Mouse (Mus musculus) common myeloid progenitor, adult 5-6 weeks (primary cell): ENCODE data around the gene Man1c1. TPM values are rescaled to one million over a fixed set of nuclear protein-coding genes. Genes with fewer than 3 reads are reported as not detected.
A peak's percentile ranks its signal among the peaks of the same experiment; 100 is the strongest.

Experiments used
- ATAC-seq: replicated peaks from 2 replicates; pipeline ENCODE4 v1.8.0; 2016; ENCODE audit warnings: low read depth, mild to moderate bottlenecking, moderate TSS enrichment, inconsistent platforms; ENCODE audit not compliant: poor library complexity, severe bottlenecking
- total RNA-seq: library from RNA; stranded (forward); fragments of 200-1000, 187-1606 nt; gene quantifications from 2 replicates; pipeline ENCODE4 v1.2.3, GENCODE M21; 2017

Man1c1 gene
- total RNA-seq, 1 experiment from 2014 or later, result 1.2 TPM

- no peak for ATAC-seq
These were observed 21.8 kb upstream of the Man1c1 start for GRCm38 (mm10) chr4:134725735-134726345.

- no peak for ATAC-seq
These were observed 20.9 kb upstream of the Man1c1 start for GRCm38 (mm10) chr4:134724974-134725373.

GRCm38 (mm10) chr4:134723251-134723650, 19.2 kb upstream of the Man1c1 start:
- no peak for ATAC-seq

- ATAC-seq, result no peak
These were observed 17.0 kb upstream of the Man1c1 start for GRCm38 (mm10) chr4:134721076-134721475.

GRCm38 (mm10) chr4:134720371-134720770, 16.3 kb upstream of the Man1c1 start:
- ATAC-seq, result no peak

GRCm38 (mm10) chr4:134719489-134719888, 15.4 kb upstream of the Man1c1 start:
- no peak; the same call in 1 of the 2 replicates for ATAC-seq

- peak; percentile 89 for ATAC-seq
These were observed 9.8 kb upstream of the Man1c1 start for GRCm38 (mm10) chr4:134713937-134714336.

GRCm38 (mm10) chr4:134705311-134705710, 1.2 kb upstream of the Man1c1 start:
- no peak for ATAC-seq

- ATAC-seq, result peak; percentile 14
These were observed 500 bp upstream of the Man1c1 start for GRCm38 (mm10) chr4:134704590-134704989.

GRCm38 (mm10) chr4:134702981-134703834, 882 bp downstream of the Man1c1 start:
- no peak for ATAC-seq

GRCm38 (mm10) chr4:134701934-134702333, 2.2 kb downstream of the Man1c1 start:
- ATAC-seq, result peak; percentile 51

GRCm38 (mm10) chr4:134700911-134701310, 3.2 kb downstream of the Man1c1 start:
- ATAC-seq, result no peak

GRCm38 (mm10) chr4:134693202-134693940, 10.7 kb downstream of the Man1c1 start:
- ATAC-seq, result no peak

- ATAC-seq, result no peak
These were observed 11.7 kb downstream of the Man1c1 start for GRCm38 (mm10) chr4:134692388-134692787.

- no peak for ATAC-seq
These were observed 17.9 kb downstream of the Man1c1 start for GRCm38 (mm10) chr4:134686022-134686661.

- no peak for ATAC-seq
These were observed 19.3 kb downstream of the Man1c1 start for GRCm38 (mm10) chr4:134684637-134685338.

GRCm38 (mm10) chr4:134683892-134684291, 20.2 kb downstream of the Man1c1 start:
- no peak for ATAC-seq

GRCm38 (mm10) chr4:134683008-134683407, 21.1 kb downstream of the Man1c1 start:
- peak; percentile 77 for ATAC-seq

GRCm38 (mm10) chr4:134682423-134682822, 21.7 kb downstream of the Man1c1 start:
- ATAC-seq, result 0 out of 2 replicates have a peak, but pooled peaks have one; percentile 4

GRCm38 (mm10) chr4:134681819-134682218, 22.3 kb downstream of the Man1c1 start:
- ATAC-seq, result no peak
